Mouse (Mus musculus): ENCODE measurements around the gene Rtkn2. TPM values are rescaled to one million over a fixed set of nuclear protein-coding genes. Genes with fewer than 3 reads are reported as not detected.

Rtkn2 gene
- polyA plus RNA-seq, 1 experiment: 3.5 TPM

- Histone ChIP-seq H3K27me3 (ENCODE audit: control insufficient read depth, insufficient read depth, insufficient read length) (no peaks in the 10 kb centered on the region), H3ac (ENCODE audit: control insufficient read depth, insufficient read length) (no peak overlapping the region), H3K36me3 (ENCODE audit: control insufficient read depth, insufficient read depth) (no peaks in the 10 kb centered on the region), H3K4me2 (ENCODE audit: low read depth) (peak overlapping the region; percentile 45), H3K79me2 (ENCODE audit: control insufficient read depth, insufficient read depth) (no peaks in the 10 kb centered on the region), H3K4me3 (no peak overlapping the region)
- no peak for TF ChIP-seq REST (IDR thresholded peaks at IDR 0.05; ENCODE audit: insufficient read depth, insufficient read length)
- no peak for TF ChIP-seq E2F4 (IDR thresholded peaks at IDR 0.05; ENCODE audit: insufficient read depth)
- TF ChIP-seq TCF12 (IDR thresholded peaks at IDR 0.05; ENCODE audit: insufficient read depth, poor library complexity, severe bottlenecking): no peak
- TF ChIP-seq TCF3 (IDR thresholded peaks at IDR 0.05; ENCODE audit: insufficient read length, low read depth): no peak
- TF ChIP-seq MAX (IDR thresholded peaks at IDR 0.05; ENCODE audit: low read depth): no peak
- TF ChIP-seq MYOG (IDR thresholded peaks at IDR 0.05; ENCODE audit: control insufficient read depth in 1 of 3, insufficient read depth in 1 of 3, insufficient read length in 2 of 3, low read depth in 2 of 3): no peak
- TF ChIP-seq POLR2A (IDR thresholded peaks at IDR 0.05; ENCODE audit: insufficient read length, low read depth): no peak
- TF ChIP-seq POLR2AphosphoS2 (IDR thresholded peaks at IDR 0.05; ENCODE audit: insufficient read length, low read depth): no peak
- no peak for TF ChIP-seq MYOD1 (IDR thresholded peaks at IDR 0.05; ENCODE audit: control insufficient read depth in 1 of 3, insufficient read length in 2 of 3, low read depth in 2 of 3)
- TF ChIP-seq USF1 (IDR thresholded peaks at IDR 0.05; ENCODE audit: low read depth): no peak
These were observed 13.3 kb upstream of the Rtkn2 start for GRCm38 (mm10) chr10:67966102-67966501.

- H3K27me3 ChIP-seq (ENCODE audit: control insufficient read depth, insufficient read depth, insufficient read length): no peaks in the 10 kb centered on the region
- TF ChIP-seq TCF3 (IDR thresholded peaks at IDR 0.05; ENCODE audit: insufficient read length, low read depth) (no peak), MAX (IDR thresholded peaks at IDR 0.05; ENCODE audit: low read depth) (no peak), MYOD1 (IDR thresholded peaks at IDR 0.05; ENCODE audit: control insufficient read depth in 1 of 3, insufficient read length in 2 of 3, low read depth in 2 of 3) (no peak), POLR2AphosphoS2 (IDR thresholded peaks at IDR 0.05; ENCODE audit: insufficient read length, low read depth) (no peak), USF1 (IDR thresholded peaks at IDR 0.05; ENCODE audit: low read depth) (no peak), SRF (IDR thresholded peaks at IDR 0.05; ENCODE audit: control insufficient read depth, insufficient read length, low read depth) (no peak), TCF12 (IDR thresholded peaks at IDR 0.05; ENCODE audit: insufficient read depth, poor library complexity, severe bottlenecking) (no peak), E2F4 (IDR thresholded peaks at IDR 0.05; ENCODE audit: insufficient read depth) (no peak), MYOG (IDR thresholded peaks at IDR 0.05; ENCODE audit: control insufficient read depth in 1 of 3, insufficient read depth in 1 of 3, insufficient read length in 2 of 3, low read depth in 2 of 3) (no peak)
These were observed 12.4 kb upstream of the Rtkn2 start for GRCm38 (mm10) chr10:67966983-67967382.

GRCm38 (mm10) chr10:67971166-67971796 lies 8.1 kb upstream of the Rtkn2 start:
- H3K27me3 ChIP-seq (ENCODE audit: control insufficient read depth, insufficient read depth, insufficient read length): no peaks in the 10 kb centered on the region
- H3K4me2 ChIP-seq (ENCODE audit: low read depth): no peak overlapping the region

More at GRCm38 (mm10) chr10:67966983-67967382, 12.4 kb upstream of the Rtkn2 start:
- no peak overlapping the region for H3ac ChIP-seq (ENCODE audit: control insufficient read depth, insufficient read length)
- no peak overlapping the region for H3K4me3 ChIP-seq
- no peak overlapping the region for H3K4me2 ChIP-seq (ENCODE audit: low read depth)
- no peaks in the 10 kb centered on the region for H3K36me3 ChIP-seq (ENCODE audit: control insufficient read depth, insufficient read depth)
- H3K79me2 ChIP-seq (ENCODE audit: control insufficient read depth, insufficient read depth): no peaks in the 10 kb centered on the region

GRCm38 (mm10) chr10:67977271-67977670 lies 2.1 kb upstream of the Rtkn2 start:
- H3K4me2 ChIP-seq (ENCODE audit: low read depth): no peak overlapping the region
- no peaks in the 10 kb centered on the region for H3K27me3 ChIP-seq (ENCODE audit: control insufficient read depth, insufficient read depth, insufficient read length)
- peaks cover 8% of the 10 kb centered on the region for H3K79me2 ChIP-seq (ENCODE audit: control insufficient read depth, insufficient read depth)
- no peaks in the 10 kb centered on the region for H3K36me3 ChIP-seq (ENCODE audit: control insufficient read depth, insufficient read depth)
- no peak overlapping the region for H3K4me3 ChIP-seq
- TF ChIP-seq SRF (IDR thresholded peaks at IDR 0.05; ENCODE audit: control insufficient read depth, insufficient read length, low read depth) (no peak), POLR2AphosphoS2 (IDR thresholded peaks at IDR 0.05; ENCODE audit: insufficient read length, low read depth) (no peak), TCF12 (IDR thresholded peaks at IDR 0.05; ENCODE audit: insufficient read depth, poor library complexity, severe bottlenecking) (no peak), POLR2A (IDR thresholded peaks at IDR 0.05; ENCODE audit: insufficient read length, low read depth) (no peak), USF1 (IDR thresholded peaks at IDR 0.05; ENCODE audit: low read depth) (no peak), MYOD1 (IDR thresholded peaks at IDR 0.05; ENCODE audit: control insufficient read depth in 1 of 3, insufficient read length in 2 of 3, low read depth in 2 of 3) (no peak), MAX (IDR thresholded peaks at IDR 0.05; ENCODE audit: low read depth) (no peak), TCF3 (IDR thresholded peaks at IDR 0.05; ENCODE audit: insufficient read length, low read depth) (no peak), REST (IDR thresholded peaks at IDR 0.05; ENCODE audit: insufficient read depth, insufficient read length) (no peak), CEBPB (IDR thresholded peaks at IDR 0.05; ENCODE audit: insufficient read depth, poor library complexity, severe bottlenecking) (no peak), E2F4 (IDR thresholded peaks at IDR 0.05; ENCODE audit: insufficient read depth) (no peak), MYOG (IDR thresholded peaks at IDR 0.05; ENCODE audit: control insufficient read depth in 1 of 3, insufficient read depth in 1 of 3, insufficient read length in 2 of 3, low read depth in 2 of 3) (no peak)
- no peak overlapping the region for H3ac ChIP-seq (ENCODE audit: control insufficient read depth, insufficient read length)

More at GRCm38 (mm10) chr10:67971166-67971796, 8.1 kb upstream of the Rtkn2 start:
- Histone ChIP-seq H3K79me2 (ENCODE audit: control insufficient read depth, insufficient read depth) (no peaks in the 10 kb centered on the region), H3K4me3 (no peak overlapping the region), H3ac (ENCODE audit: control insufficient read depth, insufficient read length) (no peak overlapping the region), H3K36me3 (ENCODE audit: control insufficient read depth, insufficient read depth) (no peaks in the 10 kb centered on the region)
- TF ChIP-seq USF1 (IDR thresholded peaks at IDR 0.05; ENCODE audit: low read depth) (no peak), REST (IDR thresholded peaks at IDR 0.05; ENCODE audit: insufficient read depth, insufficient read length) (no peak), E2F4 (IDR thresholded peaks at IDR 0.05; ENCODE audit: insufficient read depth) (no peak), CEBPB (IDR thresholded peaks at IDR 0.05; ENCODE audit: insufficient read depth, poor library complexity, severe bottlenecking) (no peak), SRF (IDR thresholded peaks at IDR 0.05; ENCODE audit: control insufficient read depth, insufficient read length, low read depth) (no peak), POLR2AphosphoS2 (IDR thresholded peaks at IDR 0.05; ENCODE audit: insufficient read length, low read depth) (no peak), MYOD1 (IDR thresholded peaks at IDR 0.05; ENCODE audit: control insufficient read depth in 1 of 3, insufficient read length in 2 of 3, low read depth in 2 of 3) (no peak), MYOG (IDR thresholded peaks at IDR 0.05; ENCODE audit: control insufficient read depth in 1 of 3, insufficient read depth in 1 of 3, insufficient read length in 2 of 3, low read depth in 2 of 3) (no peak), TCF3 (IDR thresholded peaks at IDR 0.05; ENCODE audit: insufficient read length, low read depth) (no peak), MAX (IDR thresholded peaks at IDR 0.05; ENCODE audit: low read depth) (no peak), POLR2A (IDR thresholded peaks at IDR 0.05; ENCODE audit: insufficient read length, low read depth) (no peak)
